Mouse (Mus musculus): ENCODE measurements around the gene Sp2.

Sp2 gene

DNA sequence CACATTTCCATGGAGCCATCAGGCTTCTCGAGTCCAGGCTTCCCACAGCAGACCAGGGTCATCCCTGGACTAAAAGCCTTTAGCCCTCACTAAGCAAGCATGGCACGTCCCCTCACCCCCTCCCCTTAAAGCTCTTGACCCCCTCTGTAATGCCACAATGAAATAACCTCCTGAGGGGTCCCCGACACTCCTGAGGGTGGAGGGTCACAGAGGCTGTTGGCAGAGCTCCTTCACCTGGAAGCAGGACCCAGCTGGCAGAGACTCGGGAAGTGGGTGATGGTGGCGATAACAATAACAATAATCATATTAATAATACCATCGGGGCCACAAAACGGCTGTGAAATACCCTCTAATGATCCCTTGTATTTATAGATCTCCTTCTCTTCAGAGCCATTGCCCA, at the start of gene Sp2:
Gene Sp2 (minus strand): TSS at position 101 of the 400 bp plus-strand sequence.
- DNase-seq (ENCODE audit: low spot score in 2 of 2) = no peak

DNA sequence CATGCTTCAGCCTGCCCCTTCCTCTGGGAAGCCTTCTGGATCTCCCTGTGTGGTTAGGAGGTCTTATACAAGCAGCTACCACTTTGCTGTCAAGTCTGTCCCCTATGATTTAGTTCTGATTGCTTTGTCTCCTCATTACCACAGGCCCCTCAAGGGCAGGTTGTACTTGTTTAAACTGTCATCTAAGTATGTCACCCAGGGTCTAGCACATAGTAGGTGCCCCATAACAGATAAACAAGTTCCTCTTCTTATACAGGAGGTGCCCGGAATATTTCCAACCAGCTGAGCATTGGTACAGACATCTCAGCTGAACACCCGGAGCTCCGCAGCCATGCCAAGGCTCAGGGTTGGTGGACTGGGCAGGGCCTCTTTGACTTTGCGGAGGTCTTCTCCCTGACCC, 49.7 kb upstream of the Sp2 start:
- DNase-seq (ENCODE audit: low spot score in 2 of 2) = no peak

DNA sequence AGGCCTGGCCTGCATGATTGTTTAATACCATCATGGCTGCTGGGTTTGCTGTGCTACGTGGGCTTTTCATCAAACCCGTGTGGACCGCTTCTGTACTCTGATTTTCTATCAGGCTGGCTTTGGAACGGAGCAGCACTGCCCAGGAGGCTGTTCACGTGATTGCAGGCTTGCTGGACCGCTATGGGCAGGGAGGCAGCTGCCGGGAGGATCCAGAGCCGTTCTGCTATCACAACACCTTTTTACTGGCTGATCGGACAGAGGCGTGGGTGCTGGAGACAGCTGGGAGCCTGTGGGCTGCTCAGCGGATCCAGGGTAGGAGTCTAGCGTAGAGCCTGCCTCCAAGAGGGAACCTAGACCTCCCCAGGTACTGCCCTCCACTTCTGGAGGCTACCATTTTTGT, 49.2 kb upstream of the Sp2 start:
- DNase-seq (ENCODE audit: low spot score in 2 of 2) = no peak

DNA sequence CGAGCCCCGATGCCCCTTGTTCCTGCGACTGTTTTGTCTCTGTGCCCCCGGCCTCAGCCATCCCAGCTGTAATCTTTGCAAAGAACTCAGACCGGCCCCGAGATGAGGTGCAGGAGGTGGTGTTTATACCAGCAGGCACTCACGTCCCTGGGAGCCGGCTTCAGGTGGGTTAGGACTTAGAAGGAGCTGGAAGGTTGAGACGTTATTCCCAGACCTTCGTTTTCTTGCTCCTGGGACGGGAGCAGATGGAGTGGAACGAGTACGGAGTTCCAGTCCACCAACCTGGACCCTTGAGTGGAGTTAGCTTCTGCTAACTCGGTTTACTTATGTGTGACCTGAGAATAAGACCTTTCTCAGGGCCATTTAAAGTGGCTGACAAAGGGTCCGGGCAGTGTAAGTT, 47.7 kb upstream of the Sp2 start:
- DNase-seq (ENCODE audit: low spot score in 2 of 2) = no peak

DNA sequence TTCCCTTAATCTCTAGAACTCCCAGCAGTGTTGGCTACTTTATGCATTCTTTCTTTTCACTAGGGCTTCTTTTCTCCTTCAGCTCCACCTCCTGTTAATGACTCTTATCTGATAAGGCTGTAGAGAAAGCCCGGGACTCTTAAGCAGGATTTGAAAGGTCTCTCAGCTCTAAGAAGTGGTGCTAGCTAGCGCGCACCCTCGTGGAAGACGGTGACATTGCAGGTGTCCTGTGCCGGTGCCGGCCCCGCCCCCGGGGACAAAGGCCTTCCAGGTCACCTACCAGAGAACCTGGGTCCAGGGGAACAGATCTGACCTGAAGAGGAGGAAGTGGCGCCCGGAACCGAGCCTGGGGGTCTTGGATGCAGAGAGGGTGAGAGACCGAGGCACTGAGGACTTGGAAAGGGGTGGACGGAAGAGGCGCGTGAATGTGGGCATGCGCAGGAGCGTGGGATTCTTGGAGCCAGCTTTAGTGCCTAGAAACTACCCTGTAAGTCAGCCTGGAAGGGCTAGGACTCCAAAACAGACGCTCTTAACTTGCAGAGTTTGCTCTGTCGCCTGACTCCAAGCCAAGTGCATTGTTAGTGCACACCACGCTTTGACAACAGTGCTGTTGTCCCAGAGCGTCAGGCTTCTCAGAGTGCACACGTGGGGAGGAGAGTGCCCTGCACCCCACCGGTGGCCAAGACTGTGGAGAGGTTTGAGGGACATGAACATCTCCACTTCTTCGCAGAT, 47.1 kb upstream of the Sp2 start, which contains the start of gene Scrn2:
Gene Scrn2 (plus strand): TSS at position 253 of the 732 bp plus-strand sequence.
- peak in 1 of 2 experiments; percentile 65 for DNase-seq (ENCODE audit: low spot score in 2 of 2)

DNA sequence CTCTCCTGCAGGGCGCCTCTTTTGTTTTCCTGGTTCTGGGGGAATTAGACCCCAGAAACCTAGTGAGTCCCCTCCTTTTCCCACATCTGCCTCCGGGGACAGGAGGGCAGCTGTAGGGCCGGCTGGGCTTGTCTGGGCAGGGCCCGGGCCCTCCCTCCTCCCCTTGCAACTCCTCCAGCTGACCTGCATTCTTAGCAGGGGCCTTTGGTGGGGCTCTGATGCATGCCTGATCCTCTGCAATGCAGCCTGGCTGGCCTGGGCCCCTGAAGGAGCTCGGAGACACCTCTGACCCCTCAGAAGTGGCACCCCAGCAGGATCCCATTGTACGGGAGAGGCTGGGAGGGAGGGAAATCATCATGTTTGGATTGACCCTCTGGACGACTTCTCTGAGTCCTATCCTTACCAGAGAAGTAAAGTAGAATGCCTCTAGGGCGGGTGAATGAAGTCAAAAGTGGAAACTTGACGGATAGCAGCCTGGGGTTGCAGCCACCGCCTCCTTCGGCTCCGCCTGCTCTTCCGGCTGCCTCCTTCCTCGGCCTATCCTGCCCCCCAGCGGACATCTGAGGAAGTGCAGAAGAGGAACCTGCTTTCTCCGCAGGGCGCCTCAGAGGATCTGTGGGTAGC, 43.1 kb upstream of the Sp2 start:
- peak in 1 of 2 experiments; percentile 83 for DNase-seq (ENCODE audit: low spot score in 2 of 2)

DNA sequence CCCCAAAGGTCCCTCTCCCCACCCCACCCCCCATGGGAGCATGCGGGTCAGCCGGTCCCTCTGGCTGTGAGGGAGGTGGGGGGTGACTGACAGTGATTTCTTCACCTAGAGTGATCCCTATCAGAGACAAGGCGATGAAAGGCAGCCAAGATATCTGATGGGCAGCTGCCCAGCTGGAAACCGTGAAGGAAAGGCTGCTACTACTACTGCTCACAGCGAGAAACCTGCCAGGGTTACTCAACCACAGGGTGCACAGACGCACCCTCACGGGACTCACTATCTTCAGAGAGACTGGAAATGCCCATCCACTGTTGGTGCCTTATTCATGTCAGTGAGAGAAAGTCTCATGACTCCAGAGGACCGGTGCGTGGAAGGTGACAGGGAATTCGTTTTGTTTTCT, 42.2 kb upstream of the Sp2 start:
- DNase-seq (ENCODE audit: low spot score in 2 of 2) = no peak

DNA sequence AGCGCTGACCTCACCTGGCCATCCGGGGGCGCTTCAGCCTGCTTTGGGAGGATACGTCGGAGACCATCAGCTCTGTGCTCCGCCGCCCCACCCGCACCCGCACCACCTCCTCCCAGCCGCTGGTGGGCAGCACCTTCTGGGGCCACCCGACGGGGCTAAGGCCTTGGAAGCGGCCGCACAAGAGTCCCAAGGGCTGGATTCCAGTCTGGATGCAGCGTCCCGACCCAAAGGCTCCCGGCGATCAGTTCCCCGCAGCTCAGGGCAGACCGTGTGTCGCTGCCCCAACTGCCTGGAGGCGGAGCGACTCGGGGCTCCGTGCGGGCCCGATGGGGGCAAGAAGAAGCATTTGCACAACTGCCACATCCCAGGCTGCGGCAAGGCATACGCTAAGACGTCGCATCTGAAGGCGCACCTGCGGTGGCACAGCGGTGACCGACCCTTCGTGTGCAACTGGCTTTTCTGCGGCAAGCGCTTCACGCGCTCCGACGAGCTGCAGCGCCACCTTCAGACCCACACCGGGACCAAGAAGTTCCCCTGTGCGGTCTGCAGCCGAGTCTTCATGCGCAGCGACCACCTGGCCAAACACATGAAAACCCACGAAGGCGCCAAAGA, 39.2 kb upstream of the Sp2 start:
- peak in 1 of 2 experiments; percentile 40 for DNase-seq (ENCODE audit: low spot score in 2 of 2)

DNA sequence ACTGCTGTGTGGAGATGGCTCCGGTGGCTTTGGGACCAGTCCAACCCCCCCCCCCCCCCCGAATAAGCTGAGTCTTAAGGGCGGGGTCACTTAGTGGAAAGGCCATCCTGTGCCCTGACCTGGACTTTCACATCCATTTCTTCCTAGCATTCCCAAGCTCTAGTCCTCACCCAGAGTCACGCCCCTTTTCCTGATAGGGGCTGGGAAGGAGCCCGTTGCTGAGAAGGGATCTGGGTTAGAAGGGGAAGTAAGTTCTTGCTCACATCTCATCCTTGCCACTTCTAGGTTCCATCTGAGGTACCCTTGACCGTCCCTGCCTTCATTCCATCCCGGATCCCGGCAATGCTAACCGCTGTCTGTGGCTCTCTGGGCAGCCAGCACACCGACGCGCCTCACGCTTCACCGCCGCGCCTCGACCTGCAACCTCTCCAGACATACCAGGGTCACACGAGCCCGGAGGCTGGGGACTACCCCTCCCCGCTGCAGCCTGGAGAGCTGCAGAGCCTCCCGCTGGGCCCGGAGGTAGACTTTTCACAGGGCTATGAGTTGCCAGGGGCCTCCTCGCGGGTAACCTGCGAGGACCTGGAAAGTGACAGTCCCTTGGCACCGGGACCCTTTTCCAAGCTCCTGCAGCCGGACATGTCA, 38.5 kb upstream of the Sp2 start:
- no peak for DNase-seq (ENCODE audit: low spot score in 2 of 2)

DNA sequence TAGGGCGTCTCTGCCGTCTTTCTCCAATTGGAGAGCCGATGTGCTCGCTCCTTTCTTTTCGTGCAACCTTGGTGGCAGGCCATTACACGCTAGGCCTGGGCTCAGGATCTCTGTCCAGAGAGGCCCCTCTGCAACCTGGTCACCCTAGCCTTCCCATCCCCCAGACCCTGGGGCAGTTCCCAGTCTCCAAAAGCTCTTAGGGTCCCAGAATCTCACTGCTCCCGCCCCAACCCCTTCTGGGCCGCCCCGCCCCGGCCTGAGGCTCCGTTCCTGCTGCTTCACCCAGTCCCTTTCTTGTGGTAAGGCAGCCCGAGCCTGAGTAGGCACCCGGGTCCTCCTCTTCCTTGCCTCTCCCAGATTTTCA, 36.6 kb upstream of the Sp2 start:
- DNase-seq (ENCODE audit: low spot score in 2 of 2) = no peak

DNA sequence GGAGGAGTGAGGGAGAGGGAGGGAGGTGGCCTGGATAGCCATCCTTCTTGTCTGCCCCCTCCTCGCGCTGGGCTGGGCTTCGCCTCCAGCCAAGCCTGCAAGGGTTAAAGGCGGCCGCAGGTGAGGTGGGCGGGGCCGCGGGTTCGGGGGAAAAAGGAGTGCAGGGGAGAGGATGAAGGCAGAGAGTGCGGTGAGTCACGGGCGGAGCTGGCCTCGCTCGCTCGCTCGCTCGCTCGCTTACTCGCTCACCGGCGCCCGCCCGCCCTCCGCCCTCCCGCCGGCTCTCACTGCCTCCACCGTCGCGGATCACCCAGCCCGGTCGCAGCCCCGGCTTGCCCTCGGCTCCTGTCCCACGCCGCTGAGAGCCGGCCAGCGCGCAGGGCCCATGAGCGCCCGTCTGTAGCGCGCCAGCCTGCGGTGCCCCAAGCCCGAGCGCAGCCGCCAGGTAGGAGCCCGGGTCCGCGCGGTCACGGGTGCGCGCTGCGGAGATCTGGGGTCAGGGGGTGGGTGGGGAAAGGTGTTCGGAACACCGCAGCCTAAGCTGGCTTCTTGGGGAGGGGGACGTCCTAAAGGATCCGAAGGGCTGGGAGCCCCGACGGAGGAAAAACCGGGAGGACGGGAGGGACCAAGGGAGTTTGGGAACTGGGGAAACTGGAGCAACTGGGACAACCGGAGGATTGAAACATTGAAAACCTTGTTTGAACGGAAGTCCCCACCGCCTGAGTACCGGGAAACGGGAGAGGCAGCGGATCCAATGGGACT, 36.0 kb upstream of the Sp2 start:
- no peak for DNase-seq (ENCODE audit: low spot score in 2 of 2)

DNA sequence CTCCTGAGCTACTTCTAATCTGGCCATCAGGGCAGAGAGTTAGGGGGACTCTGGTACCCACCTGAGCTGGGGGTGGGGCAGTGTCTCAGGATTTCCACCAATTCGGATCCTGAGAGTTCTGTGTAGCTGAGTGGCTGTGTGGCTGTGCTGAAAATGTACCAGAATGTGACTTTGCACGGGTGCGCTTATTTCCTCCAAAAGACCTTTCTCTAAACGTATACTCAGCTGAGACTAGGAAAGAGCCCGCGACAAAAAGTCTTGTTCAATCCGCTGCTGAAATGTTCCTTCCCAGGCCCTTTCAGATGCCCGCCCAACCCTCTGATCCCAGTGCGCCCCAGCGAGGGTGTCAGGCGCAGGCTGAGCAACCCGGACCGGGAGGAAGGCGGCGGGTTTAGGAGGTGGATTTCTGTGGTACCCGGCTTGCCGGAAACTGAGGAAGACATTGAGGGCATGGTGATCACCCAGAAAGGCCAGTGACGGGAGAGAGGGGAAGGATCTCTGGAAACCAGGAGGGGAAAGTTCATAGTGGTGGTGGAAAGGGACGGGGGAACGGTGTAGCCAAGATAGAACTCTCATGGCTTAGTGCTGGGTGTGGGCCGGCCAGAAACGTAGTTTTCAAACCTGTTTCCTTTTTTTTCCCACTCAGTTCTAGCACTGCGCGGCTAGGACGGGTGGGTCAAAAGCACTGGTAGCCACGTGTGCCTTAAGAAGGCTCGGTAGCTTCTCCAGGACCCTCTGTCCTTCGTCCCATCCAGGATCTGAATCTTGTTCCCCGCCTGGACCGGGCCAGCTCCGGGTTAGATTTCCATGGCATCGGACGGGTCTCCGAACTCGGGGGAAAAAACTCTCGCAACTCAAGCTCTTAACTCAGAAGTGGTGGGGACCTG, 35.2 kb upstream of the Sp2 start:
- no peak for DNase-seq (ENCODE audit: low spot score in 2 of 2)

DNA sequence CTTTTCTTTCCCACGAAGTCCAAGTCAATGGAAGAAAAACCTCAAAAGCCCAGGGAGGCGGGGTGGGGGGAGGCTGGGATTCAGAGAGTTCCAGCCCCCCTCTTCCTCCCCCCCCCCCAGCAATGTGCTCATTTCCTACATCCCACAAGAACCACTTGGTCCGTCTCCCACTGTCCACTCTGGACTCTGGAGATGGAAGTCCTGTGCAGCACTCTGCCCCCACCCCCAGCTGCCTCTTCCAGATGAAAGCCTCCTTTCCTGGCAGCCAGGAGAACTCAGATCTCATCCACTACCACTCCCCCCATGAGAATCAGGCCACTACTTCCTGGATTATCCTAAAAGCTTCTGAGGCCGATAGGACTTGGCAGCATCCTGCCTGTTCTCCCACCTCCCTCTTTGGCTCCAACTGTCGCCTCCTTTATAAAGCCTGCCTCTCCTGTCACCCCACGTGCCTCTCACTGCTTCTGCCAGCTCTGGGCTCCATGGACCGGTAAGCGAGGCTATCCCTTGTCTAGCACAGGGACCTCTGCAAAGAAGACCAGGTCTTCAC, 30.4 kb upstream of the Sp2 start, which contains the start of gene Sp6:
Gene Sp6 (plus strand): TSS at position 274 of the 550 bp plus-strand sequence.
- no peak for DNase-seq (ENCODE audit: low spot score in 2 of 2)

DNA sequence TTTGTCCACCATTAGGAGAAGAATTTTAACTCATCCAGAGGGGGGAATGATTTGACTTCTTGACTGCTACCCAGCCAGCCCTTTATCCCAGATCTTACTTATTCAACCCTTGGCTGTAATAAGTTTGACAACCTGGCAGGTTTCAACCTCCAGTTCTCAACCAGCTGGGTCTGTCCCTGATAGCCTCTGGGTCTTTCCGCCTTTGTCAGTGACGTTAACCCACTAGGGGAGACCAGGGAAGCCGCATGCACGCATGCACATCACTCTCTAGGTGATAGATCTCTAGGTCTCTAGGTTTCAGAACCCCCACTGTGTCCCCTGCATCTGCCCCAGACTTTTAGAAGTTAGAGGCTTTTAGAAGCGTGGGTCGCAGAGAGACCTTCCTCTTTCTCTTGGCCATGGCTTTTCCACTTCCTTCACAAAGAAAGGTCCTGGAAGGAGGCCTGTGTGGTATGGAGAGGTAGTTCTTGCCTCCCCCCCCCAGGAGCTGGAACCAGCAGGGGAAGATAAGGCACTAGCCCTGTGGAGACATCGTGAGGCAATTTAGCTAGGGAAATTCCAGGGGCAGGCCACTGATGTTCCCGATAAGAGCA, 26.5 kb upstream of the Sp2 start:
- no peak for DNase-seq (ENCODE audit: low spot score in 2 of 2)

DNA sequence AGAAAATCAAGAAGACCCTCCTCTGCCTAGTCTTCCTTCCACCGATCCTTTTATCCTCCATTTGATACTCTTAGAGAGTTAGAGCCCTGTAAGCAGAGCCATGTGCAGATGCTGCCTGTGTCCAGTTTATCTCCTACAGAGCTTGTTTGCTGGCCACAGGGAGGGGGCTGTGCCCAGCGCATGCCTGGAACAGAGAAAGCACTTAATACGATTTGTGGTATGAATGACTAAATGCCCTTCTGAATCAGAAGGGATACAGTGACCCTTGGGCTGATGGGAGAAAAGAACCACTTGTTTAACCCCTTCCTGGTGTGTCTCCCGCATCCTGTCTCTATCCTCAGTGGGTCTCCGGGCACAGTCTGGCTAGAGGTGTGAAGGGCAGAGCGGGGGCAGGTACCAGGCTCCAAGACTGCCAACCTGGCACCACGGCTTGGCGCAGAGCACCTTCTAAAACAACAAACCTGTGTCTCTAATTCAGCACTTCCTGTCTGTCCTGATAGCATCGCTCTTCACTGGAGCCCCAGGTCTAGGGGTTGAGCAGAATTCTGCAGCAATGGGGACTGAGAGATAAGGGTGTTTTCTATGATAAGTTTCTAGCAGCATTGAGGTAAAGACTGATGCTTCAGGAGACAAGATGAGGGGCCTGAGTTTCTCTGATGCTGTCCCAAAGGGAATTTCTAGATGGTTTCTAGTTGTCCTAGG, 24.5 kb upstream of the Sp2 start:
- DNase-seq (ENCODE audit: low spot score in 2 of 2) = no peak

DNA sequence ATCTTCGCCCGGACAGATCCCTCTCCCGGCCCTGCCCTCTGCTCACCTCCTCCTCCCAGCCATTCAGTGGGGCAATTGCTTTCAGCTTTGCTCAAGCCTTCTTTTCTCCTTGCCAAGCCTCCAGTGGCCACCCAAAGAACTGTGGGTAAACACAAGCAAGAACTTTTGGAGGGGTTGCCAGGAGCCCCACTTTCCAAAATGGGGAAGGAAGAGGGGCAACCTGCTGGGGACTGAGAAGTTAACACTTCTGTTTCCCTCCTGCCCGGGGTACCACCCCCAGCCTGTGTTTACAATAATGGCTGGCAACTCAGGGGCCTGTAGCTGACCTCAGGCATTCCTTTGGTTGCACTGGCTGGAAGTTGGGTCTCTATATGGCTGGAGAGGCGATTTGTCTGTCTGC, 20.4 kb upstream of the Sp2 start:
- DNase-seq (ENCODE audit: low spot score in 2 of 2) = no peak

DNA sequence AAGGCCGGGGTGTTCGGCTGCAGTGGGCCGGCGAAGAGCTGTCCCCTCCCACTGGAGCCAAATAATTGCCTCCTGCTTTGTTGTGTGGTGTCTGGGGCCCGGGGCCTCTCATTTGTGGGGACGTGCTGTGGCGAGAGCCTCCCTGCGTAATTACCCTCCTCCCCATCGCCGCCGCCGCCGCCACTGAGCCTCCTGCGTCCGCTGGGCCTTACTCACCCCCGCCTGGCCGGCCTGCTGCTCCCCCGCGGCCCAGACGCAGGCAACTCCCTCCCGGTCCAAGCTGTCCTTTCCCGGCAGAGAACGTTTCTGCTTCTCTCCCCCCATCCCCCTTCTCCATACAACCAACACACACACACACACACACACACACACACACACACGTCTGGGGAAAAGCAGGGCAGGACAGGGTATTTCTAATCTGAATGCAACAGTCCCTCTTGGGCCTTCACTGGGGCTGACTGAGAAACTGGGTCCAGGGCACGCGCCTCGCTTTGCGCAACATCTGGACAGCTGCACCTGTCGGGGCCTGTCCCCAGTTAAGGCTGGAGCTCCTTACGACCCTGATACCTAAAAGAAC, 14.7 kb upstream of the Sp2 start:
- DNase-seq (ENCODE audit: low spot score in 2 of 2) = no peak

DNA sequence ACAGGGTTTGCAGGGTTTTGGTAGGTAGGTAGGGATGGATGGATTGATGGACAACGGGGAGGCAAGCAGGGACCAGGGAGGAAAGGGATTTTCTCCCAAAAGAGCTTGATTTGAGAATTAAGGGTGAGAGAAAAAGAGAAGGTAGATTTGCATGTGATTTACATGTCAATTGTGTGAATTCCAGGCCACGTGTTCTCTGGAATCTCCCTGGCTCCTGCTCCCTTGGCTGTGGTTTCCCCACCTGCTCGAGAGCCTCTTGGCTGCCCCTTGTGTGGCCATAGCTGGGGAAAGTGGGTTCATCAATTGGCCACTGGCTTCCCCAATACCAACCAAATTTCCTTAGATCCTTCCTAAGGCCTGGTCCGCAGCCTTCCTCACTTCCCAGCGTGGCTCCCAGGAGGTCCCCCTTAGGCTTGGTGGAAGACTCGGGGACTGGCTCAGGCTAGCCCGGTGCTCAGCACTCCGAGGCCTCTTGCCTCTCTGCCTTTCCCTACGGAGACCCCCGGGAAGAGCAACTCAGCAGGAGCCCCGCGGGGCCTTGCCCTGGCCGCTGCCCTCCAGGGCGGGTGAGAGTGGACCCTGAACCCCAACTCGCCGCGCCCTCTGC, 14.1 kb upstream of the Sp2 start:
- DNase-seq (ENCODE audit: low spot score in 2 of 2) = no peak
